Mouse (Mus musculus) midbrain, embryonic 11.5 days (tissue): ENCODE results near the gene Fancb. TPM values are rescaled to one million over a fixed set of nuclear protein-coding genes. Genes with fewer than 3 reads are reported as not detected.

ENCODE experiments used
- ATAC-seq: fragments of 200-750 bp; cut with Nextera tagmentation; 2 replicates; pipeline ENCODE4 v1.8.0; 2017; ENCODE audit warnings: moderate TSS enrichment, moderate library complexity; ENCODE audit not compliant: low FRiP score
- DNase-seq: peaks from one replicate; pipeline ENCODE4 v3.0.0; 2015; ENCODE audit warnings: low spot score; ENCODE audit errors: missing footprints
- H3K27ac ChIP-seq: fragments of 300-500 bp; sonication (generic); 2 replicates; pipeline ENCODE4 v1.5.1; 2014; ENCODE audit warnings: low read depth, low read length
- H3K27me3 ChIP-seq: fragments of 300-500 bp; sonication (generic); 2 replicates; pipeline ENCODE4 v1.6.1; 2014; ENCODE audit warnings: mild to moderate bottlenecking, low read length, moderate library complexity, mixed read lengths; ENCODE audit not compliant: control insufficient read depth, insufficient read depth
- H3K36me3 ChIP-seq: fragments of 300-500 bp; sonication (generic); 2 replicates; pipeline ENCODE4 v1.6.1; 2014; ENCODE audit warnings: mild to moderate bottlenecking, low read length, moderate library complexity, mixed read lengths; ENCODE audit not compliant: control insufficient read depth, insufficient read depth
- H3K4me1 ChIP-seq: fragments of 300-500 bp; sonication (generic); 2 replicates; pipeline ENCODE4 v1.6.1; 2014; ENCODE audit warnings: low read length; ENCODE audit not compliant: control insufficient read depth, insufficient read depth
- H3K4me2 ChIP-seq: fragments of 300-500 bp; sonication (generic); 2 replicates; pipeline ENCODE4 v1.6.1; 2014; ENCODE audit warnings: mild to moderate bottlenecking, moderate library complexity
- H3K4me3 ChIP-seq: fragments of 300-500 bp; sonication (generic); 2 replicates; pipeline ENCODE4 v1.5.1; 2014; ENCODE audit warnings: low read depth, low read length
- H3K9ac ChIP-seq: fragments of 300-500 bp; sonication (generic); 2 replicates; pipeline ENCODE4 v1.6.1; 2014; ENCODE audit warnings: low read length
- H3K9me3 ChIP-seq: fragments of 300-500 bp; sonication (generic); 2 replicates; pipeline ENCODE4 v1.6.1; 2016; ENCODE audit warnings: low read length; ENCODE audit not compliant: control insufficient read depth
- polyA plus RNA-seq: library from polyadenylated mRNA; unstranded; fragments of >200 nt; fragmentation: Nextera tagmentation; extraction: Ambion mirVana; gene quantifications from 2 replicates; pipeline ENCODE4 v1.2.1, GENCODE M21; 2014

Gene Fancb
- polyA plus RNA-seq, 1 experiment from 2014 or later, result 9.2 TPM

DNA sequence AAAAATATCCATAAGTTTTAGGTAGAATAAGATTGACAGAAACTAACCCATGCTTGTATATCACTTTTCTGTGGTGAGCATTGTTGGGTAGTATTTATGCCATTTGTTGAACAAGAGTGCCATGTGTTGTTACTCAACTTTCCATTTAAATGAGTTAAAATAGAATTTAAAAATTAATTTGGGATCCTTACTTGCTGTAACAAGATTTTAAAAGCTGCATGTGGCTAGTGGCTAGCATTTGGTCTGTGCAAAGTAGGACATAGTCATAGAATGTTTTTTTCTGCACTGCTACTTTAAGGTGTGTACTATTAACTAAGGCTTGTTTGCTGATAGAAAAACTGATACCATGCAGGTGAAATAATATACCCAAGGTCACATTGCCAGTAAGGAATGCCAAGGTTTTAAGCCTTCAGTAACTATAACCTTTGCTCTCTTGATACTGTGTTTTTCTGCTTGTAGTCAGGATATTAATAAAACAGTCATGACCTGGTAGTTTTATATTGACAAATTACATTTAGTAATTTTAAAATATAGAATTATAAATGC is 24.5 kb downstream of the Fancb start, which contains the start of gene Gm17604:
TSS of gene Gm17604 (minus strand) at position 51 of the 546 bp plus-strand sequence.
- ATAC-seq, result no peak
- no peaks in the 10 kb centered on the region for H3K36me3 ChIP-seq
- H3K27me3 ChIP-seq, result peaks cover 2% of the 10 kb centered on the region; the same call in 1 of the 2 replicates
- no peaks in the 10 kb centered on the region for H3K4me1 ChIP-seq
- H3K4me2 ChIP-seq, result no peak within 1 kb of the TSS
- no peak within 1 kb of the TSS for H3K9ac ChIP-seq
- no peak within 1 kb of the TSS for H3K4me3 ChIP-seq
- DNase-seq, result no peak
- no peaks in the 10 kb centered on the region for H3K9me3 ChIP-seq
- no peak within 1 kb of the TSS for H3K27ac ChIP-seq

Other genes starting within 250 kb of the Fancb start
- gene Mospd2, start 217 bp upstream of the Fancb start, polyA plus RNA-seq, result 16.8 and 17.0 TPM in 2 replicates
- gene Gm17604, start 24.2 kb downstream of the Fancb start, polyA plus RNA-seq, result not detected in 2 replicates